Mouse (Mus musculus) ovary, adult 18-20 months (tissue): ENCODE results near the gene Aatk.

Source experiments
- DNase-seq: peaks from one replicate; pipeline ENCODE4 v3.0.0; 2022; ENCODE audit warnings: low spot score, mixed read lengths

The Aatk gene

DNA sequence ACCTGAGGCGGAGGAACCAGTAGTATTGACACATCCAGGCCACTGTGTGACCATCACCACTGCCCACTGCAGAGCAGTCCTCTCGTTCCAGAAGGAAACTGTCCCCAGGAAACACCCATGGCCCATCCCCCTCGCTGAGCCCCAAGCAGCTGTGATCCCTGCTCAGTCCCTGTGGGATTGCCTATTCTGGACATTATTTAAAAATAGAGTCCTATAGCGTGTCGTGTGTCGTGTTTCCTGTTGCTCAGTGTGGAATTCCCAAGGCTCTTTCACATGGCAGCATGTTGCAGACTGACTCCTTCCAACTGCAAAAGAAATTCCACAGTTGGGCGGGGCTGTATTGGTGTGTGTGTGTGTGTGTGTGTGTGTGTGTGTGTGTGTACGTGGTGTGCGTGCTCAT is 5.3 kb upstream of the Aatk start:
- no peak for DNase-seq

DNA sequence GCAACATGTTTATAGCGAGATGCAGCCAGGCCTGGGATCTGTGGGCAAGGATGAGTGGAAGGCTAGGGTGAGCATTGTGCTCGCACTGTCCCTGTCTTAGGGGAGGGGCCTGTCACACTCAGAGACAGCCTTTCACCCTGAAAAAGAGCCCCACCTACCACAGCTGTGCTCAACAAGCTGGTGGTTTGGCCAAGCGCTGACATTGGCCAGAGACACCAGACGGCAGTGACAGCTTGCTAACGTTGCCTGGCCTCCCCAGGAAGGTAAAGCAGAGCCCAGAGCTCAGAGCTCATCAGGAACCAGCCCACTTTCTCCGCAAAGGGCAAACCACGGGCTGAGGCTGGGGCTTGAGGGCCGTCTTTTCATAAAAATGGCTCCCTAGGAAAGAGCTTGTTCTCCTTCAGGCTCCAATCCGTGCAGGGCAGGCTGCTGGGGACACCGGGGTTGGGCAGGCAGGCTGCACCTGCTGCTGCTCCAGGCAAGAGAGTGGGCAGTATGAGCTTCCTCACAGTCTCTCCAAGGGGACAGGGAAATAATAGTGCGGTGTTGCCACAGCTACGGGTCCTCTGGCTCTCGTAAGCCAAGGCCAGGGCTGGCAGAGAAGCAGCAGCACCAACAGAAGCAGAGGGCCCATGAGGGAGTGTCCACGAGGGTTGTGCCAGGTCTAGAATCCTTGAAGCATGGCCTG is 4.3 kb upstream of the Aatk start:
- DNase-seq, result peak; percentile 49

DNA sequence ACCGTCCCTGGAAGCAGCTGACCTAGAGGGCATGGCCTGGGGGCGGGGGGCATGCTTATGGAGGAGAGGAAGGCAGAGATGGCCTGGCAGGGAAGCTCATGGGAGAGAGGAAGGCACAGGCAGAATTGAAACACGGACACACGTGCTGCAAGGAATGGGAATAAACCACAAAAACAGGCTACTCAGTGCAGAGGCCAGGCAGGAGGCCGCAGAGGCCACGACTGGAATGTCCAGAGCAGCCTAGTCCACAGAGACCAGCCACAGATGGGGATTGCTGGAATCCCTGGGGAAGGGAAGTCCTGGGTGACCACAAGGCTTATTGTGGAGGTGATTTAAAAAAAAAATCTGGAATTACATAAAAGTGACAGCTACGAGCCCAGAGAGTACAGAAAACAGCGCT is 2.1 kb upstream of the Aatk start:
- DNase-seq, result no peak

DNA sequence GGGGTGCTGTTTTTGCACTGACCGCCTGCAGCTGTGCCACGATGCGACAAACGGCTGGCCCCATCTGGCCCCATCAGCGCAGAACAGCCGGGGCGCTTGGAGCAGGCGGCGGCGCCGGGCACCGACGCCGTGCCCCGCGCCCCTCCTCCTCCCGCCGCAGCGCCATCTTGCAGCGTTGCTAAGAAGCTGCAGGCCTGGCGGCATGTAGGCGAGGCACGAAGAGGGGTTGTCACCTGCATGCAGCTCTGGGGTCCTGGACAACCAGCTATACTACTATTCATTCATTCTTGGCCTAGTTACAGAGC is 1.2 kb upstream of the Aatk start:
- no peak for DNase-seq

DNA sequence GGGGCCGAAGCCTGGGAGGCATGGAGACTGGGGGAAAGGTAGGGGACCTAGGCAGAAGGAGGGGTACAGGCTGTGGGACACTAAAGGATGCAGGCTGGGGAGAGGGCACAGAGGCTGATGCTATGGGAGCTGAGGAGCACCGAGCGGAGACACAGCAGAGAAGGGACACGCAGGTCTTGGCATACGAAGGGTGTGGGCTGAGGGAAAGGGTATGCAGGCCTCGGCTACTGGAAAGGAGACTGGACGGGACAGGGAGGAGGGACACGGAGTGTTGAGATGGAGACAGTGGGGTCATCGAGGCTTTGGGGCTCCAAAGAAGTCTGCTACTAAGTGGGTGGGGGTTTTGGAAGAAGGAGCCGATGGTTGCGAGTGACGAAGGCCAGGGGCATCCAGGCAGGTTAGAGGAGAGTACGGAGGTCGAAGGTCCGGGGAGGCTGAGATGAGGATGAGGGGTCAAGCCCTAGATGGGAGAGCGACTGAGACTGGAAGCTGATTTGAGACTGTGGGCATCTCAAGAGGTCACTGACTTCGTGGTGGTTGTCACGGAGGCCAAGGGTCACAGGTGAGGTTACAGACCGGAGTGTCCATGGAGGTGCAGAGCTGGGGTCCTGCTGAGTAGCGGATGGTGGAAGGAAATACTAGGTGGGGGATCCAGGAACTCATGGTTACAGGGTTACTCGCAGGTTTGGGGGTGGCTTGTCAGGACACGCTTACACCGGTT is 724 bp upstream of the Aatk start:
- no peak for DNase-seq

DNA sequence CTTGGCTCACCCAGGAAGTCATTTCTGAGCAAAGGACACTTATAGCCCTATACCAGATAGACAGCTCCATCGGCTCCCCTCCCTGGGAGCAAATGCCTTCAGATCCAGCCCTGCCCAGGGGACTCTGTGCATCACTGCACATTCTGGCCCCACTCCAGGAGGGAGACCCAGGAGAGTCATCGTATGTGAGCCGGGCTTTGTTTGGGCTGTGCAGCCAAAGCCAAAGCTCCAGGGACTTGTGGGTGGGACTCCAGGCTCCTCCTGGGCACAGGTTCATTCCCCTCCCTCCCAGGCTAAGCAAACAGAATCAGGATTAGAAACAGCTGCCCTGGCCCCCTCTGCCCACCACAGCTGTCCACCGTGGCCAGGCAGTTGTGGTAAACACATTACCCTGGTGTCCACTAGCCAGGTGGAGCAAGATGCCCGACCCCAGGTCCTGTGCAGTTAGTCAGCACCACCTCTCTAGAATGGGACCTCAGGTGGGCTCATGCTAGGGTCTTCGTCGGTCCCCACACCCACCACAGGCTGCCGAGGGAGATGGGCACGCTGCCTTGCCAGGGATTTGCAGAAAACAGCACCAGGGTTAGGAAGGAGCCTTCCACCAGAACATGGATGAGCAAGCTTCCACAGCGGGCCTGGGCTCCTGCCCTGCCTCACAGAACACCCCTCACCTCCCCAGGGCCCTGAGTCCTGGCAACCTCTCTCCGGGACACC is 971 bp downstream of the Aatk start:
- DNase-seq, result no peak

DNA sequence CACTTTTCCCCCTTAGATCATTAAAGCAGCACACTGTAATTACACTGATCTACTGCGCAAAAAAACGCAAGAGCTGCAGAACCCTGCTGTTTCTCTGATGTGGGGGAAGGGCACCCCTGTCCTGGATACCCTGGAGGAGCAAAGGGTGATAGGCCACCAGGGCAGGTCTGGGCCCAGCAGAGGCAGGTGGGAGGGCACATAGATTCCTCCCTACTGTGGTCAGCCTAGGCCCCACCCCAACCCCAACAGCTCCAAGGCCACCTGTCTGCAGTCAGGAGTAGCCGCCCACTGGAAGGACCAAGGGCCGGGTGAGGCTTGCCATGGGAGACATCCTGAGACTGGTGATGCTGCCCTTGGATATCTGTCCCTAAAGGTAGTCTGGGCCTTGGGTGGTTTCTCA is 1.6 kb downstream of the Aatk start:
- no peak for DNase-seq

DNA sequence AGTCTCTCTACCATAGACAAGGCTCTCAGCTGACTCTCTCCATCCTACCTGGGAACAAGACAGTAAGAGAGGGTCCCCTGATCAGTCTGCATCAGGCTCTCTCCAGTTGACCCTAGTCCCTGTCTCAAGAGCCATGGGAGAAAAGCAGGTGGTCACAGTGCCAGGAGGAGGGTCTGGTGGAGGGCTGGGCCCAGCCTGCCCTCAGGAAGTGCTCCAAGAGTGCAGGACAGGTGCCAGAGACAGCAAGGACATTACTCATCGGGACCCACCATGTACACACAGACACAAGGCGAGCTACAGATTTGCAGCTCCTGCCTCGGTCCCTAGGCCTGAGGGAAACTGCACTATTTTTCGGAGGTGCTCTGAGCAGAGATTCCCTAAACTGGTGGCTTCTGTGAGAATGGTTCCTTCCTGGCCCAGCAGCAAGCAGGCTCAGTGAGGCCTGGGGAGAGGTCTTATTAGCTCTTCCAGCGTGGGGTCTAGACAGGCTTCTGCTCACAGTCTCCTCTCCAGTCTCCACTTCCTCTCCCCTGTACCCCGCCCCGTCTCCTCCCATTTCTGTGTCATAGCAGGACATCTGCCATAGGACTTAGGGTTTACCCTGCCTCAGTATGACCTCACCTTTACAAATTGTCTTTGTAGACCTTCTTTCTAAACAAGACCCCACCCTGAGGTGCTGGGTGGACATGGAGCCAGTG is 4.7 kb downstream of the Aatk start:
- no peak for DNase-seq

DNA sequence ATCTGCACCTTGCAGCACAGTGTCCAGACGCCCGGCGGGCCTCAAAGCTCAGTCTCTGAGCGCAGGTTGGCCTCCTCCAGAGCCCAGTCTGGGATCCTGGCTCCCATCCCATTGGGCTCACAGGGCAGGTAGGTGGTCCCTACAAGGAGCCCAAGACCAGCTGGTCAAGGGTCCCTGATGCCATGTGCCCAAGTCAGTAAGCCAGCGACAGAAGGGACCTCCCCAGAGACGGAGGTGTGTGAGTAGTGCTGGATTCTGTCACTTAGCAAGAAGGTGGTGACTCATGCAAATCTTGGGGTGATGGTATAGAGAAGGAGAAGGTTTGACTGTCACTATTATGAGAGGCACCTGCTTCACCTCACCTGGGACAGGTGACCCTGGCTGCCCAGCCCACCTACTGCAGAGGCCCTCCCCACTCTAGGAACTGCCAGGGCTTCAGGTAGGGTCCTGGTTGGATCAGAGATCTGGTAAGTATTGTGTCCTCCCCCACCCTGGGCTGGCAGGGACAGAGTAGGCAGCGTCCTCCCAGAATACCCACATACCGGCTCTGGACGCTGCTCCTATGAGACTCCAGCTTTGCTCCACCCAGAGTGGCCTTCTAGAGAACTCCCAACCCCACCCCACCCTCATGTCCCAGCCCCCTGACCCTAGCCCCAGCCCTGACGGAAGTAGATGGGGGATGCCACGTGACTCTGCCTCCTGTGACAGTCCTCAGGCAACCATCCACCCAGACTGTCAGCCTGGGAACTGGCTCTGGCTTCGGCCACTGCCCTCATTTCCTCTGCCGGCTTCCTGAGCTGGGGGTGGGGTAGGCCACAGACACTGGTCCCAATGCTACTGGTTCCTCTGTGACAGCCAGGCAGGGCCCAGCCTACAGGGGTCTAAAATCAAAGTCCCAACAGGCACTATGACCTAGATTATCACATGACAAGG is 5.5 kb downstream of the Aatk start:
- DNase-seq, result no peak

DNA sequence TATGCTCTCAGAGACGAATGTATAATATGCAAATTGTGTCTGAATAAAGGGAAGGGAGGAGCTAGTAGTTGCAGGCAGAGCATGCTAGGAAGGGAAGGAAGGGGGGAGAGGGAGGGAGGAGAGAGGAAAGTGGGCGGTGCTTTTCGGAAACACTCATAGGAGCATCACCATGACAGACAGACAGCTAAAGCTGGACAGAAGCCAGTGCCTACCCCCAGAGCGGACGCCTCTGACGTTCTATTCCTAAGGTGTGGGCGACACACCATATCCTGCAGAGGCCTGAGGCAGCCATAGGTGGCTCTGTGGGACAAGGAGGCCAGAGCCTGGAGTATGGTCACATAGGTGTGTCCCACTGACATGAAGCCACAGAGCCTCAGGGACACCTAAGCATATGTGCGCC is 6.5 kb downstream of the Aatk start:
- no peak for DNase-seq

DNA sequence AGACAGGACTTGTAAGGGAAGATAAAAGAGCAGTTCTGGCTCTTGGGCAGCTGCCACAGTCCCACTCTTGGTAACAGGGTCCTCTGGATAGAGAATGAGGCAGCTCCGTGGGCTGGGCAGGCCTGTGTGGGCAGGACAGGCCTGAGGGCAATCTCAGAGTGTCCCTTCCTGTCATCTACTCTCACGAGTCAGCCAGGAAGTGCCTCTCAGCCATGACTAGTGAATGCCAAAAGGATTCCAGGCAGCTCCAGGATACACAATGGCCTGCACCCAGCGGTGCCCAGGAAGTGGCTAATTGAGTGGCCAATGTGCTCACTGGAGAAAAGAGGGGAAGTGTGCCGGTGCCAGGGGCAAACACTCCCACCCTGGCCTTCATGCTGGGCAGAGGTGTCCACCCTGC is 7.4 kb downstream of the Aatk start:
- DNase-seq, result no peak

DNA sequence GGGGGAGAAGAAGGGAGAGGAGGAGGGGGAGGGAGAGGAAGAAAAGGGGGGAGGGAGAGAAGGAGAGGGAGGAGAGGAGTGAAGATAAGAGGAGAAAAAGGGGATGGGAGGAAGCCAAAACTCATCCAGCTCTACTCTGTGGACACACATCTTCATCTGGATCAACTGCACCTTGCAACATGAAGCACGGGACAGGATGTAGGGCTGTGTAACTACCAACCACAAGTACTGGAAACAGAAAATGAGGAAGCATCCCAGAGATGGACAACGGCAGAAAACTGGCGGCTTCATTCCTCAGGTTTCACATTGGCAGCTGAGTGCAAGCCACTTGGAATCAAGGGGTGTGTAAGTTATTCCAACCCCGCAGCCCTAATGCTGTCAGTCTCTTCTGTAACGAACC is 12.2 kb downstream of the Aatk start:
- no peak for DNase-seq

DNA sequence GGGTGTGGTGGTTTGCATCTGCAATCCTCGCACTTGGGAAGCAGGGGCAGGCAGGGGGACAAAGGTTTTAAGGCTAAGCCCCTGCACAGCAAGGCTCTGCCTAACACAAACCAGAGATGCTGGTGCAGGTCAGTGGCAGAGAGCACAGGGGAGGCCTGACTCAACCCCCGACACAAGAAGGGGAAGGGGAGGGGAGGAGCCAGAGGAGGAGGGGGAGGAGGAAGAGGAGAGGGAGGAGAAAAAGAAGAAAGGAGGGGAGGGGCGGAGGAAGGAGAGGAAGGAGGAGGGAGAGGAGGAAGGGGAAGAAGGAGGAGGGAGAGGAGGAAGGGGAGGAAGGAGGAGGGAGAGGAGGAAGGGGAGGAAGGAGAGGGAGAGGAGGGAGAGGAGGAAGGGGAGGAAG is 12.7 kb downstream of the Aatk start:
- DNase-seq, result no peak

DNA sequence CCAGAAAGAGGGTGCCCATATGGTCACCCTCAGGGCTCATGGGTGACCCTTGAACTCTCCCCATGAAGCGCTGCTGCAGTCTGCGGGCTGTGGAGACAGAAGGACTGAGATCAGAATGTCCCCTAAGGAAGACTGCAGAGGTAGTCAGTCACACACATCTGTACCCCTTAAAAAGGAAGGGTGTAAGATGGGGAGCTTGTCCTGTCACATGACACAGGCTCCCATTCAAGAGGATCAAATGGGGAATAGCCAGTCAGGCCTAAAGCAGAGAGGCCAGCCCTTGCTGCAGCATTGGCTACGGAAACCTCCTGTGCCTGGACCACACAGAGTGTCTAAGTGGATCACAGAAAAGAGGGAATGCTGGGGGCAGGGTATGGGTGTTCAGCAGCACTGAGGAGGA is 13.5 kb downstream of the Aatk start:
- DNase-seq, result no peak

DNA sequence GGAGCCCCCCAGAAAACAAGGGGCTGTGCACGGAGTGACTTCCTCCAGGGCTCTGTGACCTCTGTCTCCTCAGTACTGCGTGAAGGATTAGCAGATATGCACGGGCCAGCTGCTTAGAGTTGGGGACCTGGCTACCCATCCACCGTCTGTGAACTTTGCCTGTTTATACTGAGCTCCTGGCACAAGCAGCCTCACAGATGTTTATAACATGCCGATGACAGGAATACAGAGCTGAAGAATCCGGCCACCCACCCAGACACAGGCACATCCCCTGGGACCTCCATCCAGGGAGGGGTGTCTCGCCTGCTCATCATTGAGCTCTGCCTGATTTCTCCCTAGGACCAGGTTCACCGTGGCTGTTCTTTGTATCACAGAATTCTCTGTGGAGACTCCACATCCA is 14.9 kb downstream of the Aatk start:
- DNase-seq, result no peak

DNA sequence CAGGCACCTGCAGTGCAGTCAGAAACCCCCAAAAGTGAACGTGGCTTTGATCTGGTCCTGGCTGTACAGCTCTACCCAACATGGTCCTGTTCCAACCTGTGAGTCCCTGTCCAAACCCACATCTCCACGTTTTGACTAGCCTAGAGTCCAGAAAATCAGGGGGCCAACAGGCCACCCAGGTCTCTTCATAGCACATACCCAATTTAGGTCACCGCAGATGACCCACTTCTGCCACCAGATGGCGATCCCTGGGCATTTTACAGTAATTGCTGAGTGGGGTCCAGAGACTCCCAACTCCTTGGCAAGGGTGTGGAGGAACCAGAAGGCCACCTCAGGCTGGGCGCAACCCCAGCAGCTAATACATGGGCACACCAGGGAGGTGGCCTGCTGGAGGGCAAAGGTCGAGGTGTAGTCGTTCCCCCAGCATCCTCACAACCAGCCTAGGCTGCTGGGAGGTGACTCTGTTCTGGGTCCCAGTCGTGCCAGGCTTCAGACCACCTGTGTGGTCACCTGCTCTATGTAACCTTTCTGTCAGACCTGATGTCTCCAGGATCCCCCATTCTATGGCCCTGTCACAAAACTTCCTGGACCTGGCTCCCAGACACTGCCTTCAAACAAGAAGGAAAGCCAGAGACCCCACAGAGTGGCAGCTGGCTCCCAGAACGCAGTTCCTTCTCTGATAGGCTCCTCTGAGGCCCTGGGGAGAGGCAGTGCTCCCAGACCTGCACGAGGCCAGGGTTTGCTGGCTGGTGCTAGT is 16.6 kb downstream of the Aatk start:
- no peak for DNase-seq

DNA sequence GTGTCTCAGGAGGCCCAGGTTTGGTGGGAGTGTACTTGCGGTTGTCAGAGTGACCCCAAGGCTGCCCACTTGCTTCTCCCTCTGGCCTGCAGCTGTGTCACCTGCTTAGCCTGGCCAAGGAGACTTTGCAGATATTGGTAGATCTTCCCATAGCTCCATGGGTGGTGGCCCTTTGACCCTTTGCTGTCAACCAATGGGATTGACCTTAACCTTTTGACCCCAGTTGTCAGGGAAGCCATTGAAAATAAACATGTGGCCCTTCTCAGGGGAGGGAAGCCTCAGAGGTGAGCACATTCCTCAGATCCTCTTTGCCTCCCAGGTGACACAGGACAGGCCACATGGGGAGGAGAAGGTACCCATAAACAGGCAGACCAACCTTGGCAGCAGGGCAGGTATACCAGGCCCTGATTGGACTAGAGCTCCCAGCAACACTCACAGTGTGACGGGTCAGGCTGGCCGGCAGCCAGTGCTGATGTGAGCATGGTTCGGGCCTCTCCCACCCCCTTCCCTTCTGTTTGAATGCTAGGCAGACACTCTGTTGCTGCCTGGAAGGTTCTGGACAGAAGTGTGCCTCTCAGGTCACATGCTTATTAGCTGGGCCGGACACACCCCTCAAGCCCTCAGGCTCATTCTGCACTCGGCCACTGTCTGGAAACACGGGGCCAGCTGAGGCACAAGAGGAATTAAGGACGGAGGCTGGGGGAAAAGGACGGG is 17.4 kb downstream of the Aatk start:
- DNase-seq, result no peak

DNA sequence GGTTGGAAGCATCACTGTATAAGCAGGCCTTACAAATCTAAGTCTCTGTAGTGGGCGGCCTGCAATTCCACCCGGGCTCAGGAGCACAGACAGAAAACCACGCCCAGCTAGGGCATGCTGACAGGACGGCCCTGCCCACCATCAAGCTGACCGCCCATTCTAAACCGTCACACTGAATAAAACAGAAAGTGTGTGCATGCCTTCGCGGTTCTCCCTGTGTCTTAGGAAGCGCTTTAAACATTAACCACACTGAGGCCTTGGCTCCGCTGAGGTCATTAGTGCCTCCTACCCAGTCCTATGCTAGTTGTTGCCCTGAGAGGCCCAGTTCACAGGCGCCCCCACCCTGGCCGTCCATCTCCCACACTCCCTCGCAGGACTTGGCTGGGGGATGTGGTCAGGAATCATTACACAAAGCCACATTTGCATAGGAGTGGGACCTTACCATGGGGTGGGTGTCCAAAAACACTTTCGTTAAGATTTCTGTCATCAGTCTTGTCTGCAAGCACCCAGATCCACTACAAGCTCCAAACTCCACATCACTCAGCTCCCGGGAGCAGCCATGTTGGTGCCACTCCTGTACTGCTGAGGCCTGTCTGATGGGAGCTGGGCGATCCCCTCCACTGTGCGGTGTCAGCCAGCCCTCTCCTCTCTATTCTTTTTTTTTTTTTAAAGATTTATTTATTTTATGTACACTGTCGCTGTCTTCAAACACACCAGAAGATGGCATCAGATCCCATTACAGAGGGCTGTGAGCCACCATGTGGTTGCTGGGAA is 18.5 kb downstream of the Aatk start:
- DNase-seq, result no peak

DNA sequence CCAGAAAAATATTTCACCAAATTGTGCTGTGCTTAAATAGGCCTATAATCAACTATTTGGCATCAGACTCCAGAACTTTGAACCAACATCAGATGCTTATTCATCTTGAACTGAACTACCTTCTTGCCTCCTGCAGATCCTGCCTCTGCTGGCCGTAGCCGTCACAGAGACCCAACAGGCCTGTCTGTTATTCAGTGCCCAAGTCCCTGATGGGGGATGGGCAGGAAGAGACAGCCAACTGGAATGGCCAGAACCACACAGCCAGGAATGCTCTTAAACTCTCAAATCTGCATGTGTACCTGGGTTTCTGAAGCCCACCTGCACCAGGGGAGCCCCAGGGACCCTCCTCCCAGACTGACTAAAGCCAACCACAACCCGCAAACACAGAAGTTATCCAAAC is 20.0 kb downstream of the Aatk start:
- DNase-seq, result no peak

DNA sequence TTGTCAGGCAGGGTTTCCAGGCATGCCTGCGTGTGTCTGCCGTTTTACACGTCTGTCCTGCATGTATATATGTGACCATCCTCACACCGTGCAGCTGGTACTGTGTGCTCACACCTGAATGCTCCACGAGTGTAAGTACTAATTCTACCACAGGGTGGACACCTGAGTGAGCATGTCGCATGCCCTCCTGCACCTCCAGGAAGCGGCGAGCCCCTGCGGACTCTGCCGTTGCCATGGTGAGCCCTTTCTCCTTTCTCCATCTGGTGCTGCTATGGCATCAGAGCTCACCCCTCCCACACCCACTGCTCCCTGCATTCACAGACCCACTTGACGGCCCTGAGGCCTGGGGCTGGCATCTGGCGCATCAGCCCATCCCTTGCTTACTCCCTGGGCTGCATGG is 24.1 kb downstream of the Aatk start:
- DNase-seq, result no peak
